Mouse (Mus musculus) left cerebral cortex, adult 8-10 months (tissue): ENCODE results near the gene Cplx2. TPM values are rescaled to one million over a fixed set of nuclear protein-coding genes. Genes with fewer than 3 reads are reported as not detected.

ENCODE experiments used
- DNase-seq, 2 experiments: peaks; one replicate each; pipeline ENCODE4 v3.0.0; 2022; ENCODE audit warnings: low spot score in 2 of 2
- total RNA-seq, 4 experiments: library from RNA; stranded (reverse); gene quantifications; 2 replicates each; pipeline ENCODE4 v1.2.4; 2022

The Cplx2 gene
- total RNA-seq, 4 experiments from 2014 or later: 781 to 858 (median 827) TPM

DNA sequence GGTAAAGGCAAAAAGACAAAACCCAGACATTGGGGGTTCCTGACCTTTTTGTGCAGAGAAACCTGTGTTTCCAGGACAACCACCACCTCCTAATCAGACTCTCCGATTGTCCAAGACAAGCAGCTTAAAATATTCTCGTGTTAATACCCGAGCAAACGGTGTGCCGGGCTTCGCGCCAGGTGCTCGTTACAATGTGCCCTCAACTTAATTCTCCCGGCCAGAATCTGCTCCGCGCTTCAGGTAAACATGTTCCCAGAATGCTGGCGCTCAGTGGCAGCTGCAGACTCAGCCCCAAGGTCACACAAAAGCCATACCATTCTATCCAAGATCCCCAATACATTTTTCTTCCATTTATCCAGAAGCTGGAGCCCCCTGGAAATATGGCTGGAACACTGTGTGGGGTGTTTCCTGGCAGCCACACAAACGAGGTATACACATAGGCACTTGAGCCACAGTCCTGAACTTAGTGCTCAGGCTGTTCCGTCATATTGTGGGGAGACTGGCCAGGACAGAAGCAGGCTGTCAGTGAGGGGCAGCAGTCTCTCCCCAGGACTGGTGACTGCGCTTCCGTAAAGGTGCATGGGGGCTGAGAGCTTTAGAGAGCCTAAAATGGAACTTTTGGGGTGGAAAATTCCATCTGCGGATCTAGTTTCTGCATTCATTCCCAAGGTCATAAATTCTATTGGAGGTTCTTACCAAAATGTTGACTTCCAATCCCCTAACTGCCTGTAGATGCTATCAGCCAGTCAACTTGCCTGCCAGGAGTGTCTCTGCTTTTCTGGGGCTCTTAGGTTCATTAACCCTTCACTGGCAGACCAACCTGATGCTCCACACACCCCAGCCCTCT lies 32.3 kb downstream of the Cplx2 start:
- no peak for DNase-seq

DNA sequence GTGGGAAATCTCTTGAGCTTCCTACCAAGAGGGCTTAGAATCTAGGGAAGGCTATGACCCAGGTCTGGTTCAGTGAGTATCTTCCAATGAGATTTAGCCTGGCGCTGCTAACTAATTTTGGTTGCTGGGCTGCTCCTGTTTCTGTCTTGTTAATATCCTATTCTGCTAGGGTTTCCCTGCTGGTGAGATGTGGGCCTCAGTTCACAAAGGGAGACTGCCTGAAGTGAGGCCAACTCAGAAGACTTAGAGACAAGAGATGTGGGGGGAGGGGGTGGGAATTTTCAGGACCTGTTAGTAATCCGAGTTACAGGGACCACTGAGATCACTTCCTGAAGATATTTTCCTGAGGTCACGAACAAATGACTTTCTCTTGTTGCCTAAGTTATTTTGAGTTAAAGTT lies 33.1 kb downstream of the Cplx2 start:
- DNase-seq: no peak

- no peak for DNase-seq
Measured at GRCm38 (mm10) chr13:54405805-54406204, 34.7 kb downstream of the Cplx2 start.

DNA sequence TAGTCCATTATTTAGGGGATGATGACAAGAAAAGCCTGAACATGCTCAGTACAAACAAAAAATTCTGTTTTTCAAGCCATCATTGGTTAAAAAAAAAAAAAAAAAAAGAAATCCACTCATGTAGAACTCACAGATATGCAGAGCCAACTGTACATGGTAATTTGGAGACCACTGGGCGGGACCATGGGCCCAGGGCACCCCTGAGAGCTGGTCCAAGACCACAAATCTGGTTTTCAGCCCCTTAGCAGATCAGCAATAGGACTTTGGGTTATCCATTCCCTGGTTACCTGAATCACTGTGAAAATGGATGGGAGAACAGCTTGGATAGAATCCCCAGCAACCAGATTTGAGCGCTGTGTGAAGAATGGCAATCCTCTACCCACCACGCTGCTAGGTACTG lies 40.5 kb downstream of the Cplx2 start:
- DNase-seq: no peak

DNA sequence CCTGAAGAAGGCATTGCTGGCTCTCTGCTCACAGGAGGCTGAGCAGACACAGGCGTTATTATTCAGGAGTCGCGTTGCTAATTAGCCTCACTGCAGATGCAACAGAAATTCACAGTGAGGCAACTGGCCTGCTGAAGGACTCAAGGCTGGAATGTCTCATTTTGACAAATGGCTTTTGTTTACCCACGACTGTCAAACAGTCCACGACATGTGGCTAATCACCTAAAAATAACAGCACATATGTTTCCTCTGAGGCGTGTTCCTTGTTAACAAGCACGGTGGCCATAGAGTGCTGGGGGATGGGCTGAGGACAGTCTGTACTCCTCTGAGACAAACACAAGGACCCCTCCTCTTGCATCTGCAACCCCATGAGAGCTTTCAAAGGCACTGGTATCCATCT lies 41.1 kb downstream of the Cplx2 start:
- DNase-seq: no peak

DNA sequence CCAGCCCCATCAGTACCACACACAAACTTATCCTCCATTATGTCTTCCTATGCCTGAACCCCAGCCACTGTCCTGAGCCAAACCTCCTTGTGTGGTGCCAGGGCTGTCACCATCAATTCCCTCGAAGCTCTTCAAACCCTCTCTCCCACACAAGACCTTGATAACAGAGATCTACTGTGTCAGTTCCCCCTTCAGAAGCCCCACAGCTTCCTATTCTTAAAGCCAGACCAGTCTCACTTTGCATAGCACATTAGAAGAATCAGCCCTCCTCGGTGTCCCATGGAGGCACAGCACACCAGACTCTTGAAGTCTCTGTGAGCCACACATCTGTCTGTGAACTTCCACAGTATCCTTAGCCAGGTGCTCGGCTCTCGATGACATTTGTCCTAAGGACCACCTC lies 41.6 kb downstream of the Cplx2 start:
- DNase-seq: no peak

DNA sequence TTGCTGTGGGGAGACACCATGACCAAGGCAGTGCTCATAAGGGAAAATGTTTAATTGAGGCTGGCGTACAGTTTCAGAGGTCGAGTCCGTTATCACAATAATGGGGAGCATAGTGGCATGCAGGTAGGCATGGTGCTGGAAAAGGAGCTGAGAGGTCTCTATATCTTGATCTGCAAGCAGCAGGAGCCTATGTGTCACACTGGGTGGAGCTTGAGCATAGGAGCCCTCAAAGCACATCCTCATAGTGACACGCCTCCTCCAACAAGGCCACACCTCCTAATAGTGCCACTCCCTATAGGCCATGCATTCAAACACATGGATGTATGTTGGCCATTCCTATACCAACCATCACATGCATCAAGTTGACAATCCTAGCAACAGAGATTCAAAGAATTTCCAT lies 43.9 kb downstream of the Cplx2 start:
- no peak for DNase-seq

DNA sequence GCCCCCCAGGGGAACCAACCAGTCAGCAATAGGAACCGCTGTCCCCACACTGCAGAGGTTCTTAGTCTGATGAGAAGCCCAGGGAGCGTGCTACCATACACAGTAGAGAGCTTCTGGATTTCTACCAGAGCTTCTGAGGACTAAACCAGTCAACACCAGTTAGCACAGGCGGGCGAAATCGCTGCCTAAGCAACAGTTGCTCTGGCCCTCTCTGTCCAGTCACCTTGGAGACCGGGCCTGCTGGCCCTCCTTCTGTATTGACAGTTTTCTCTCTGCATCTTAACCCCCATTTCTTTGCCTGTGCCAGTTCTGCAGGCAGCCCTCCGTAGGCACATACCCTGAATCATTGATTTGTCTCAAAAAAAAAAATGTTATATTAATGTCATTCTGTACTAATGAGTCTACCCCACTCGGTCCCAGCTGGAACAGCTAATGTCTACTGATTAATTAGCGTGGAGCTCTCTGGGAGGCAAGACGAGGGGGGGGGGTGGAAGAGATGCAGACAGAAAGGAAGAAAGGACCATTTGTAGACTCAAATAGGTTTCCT lies 47.7 kb downstream of the Cplx2 start:
- DNase-seq: no peak

DNA sequence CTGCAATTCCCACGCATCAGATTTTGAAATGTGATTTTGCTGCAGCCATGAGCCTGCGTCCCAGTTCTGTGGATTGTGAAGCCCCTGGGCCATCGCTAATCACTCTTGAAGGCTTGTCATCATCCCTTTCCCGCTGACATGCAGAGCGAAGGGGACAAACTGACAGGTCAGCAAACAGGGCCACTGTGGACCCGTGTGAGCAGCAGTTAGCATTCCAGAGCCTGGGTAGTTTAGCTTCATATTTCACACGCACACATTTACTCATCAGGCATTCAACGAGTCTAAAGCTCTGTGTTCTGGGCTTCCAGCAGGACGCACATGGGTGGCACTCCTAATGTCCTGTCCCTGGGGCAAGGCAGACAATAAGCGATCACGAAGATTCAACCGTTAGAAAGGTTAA lies 49.1 kb downstream of the Cplx2 start:
- no peak for DNase-seq

- DNase-seq: no peak
Measured at GRCm38 (mm10) chr13:54425269-54425668, 54.1 kb downstream of the Cplx2 start.

DNA sequence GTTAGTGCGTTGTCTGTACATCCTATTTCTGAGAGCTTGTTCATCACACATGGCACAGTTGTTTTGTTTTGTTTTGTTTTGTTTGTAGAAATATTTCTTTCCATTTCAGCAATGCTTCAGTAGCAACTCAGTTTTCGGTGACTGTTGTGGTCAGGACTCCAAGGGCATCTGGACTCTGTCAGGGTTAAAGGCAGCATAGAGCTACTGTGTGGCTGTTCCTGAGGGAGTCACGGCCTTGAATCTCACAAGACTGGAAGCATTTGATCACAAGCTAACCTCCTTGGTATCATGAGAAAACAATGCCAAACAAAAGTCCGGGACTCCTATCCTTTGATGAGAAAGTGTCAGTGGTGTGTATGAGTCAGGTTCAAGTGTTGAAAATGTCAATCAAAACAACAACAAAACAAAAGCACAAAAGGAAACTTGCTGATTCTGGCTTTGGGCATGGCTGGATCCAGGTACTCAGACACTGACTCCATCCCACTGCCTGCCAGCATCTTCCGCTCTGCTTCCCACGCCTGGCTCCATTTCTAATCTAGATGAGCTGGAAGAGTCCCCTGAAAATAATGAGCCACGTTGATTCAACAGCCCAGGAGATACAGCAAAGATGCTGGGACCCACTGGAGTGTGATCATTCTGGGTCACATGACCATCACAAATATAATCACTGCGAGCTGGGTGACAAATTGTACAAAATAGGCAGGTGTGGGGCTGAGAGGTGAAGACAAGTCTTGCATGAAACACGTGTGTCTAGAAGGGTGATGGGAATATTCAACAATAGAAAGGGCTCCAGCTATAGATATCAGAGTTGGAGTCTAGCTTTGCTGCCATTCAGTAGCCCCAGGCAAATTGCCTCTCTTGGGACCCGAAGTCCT lies 55.9 kb downstream of the Cplx2 start:
- DNase-seq: no peak

DNA sequence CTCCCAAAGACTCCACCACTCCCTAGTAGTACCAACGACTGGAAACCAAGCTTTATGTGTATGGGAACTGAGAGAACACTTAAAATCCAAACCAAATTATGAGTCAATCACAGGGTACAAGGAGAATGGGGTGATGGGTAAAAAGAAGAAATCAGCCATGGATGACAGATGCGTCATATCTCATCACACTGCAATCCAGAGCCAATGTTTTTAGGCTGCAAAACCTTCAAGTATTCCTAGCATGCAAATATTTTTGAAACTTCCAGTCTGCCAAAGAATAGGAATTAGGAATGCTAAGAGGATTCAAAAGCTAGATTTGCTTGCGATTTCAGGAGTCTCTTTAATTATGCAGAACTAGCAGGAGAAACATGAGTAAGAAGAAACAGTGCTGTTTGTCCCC lies 57.6 kb downstream of the Cplx2 start:
- no peak for DNase-seq

DNA sequence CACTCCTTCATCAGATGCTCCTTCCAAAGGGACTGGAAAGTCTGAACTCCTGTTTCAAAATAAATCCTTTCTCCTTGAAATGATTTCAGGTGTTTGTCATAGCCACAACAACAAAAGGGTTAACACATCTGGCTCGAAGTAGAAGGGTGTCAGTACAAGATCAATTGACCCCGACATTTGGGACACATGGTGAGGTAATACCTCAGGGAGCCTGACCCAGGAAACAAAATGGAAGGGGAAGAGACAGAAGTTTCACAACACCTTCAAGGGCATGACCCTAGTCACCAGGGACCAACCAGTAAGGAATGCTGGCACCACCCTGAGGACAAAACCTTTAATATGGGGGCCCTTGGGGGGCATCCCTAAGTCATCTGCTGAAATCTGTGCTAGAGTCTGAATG lies 58.9 kb downstream of the Cplx2 start:
- no peak for DNase-seq

DNA sequence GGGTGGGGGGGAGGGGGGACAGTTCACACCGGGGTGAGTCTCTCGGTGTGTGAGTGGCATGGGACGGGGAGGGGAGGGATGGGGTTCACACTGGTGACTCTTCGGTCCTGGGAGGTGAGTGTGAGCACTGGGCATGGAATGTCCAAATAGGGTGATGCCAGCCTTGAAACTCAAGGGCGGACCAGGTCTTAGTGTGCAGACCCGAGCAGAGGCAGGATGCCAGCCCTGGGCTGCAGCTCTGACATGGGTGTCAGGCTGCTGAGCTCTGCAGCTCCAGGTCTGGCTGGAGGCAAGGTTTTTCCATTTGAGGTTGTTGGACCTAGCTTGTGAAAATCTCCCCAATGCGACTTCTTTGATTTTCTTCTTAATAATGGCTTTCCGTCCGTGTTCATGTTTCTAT lies 60.0 kb downstream of the Cplx2 start:
- DNase-seq: no peak

Other genes starting within 250 kb of the Cplx2 start
- 10 to 100 TPM; 11.3 to 14.7 (median 12.2) TPM for gene Hrh2, start 179.2 kb upstream of the Cplx2 start, total RNA-seq
- gene Thoc3, start 97.5 kb downstream of the Cplx2 start, total RNA-seq: 10 to 100 TPM; 31.2 to 37.2 (median 35.5) TPM
- gene Simc1, start 132.4 kb downstream of the Cplx2 start, total RNA-seq: 10 to 100 TPM; 15.2 to 17.8 (median 17.1) TPM
- gene 4833439L19Rik, start 194.1 kb downstream of the Cplx2 start, total RNA-seq: 100 to 1,000 TPM; 122 to 141 (median 126) TPM
- 10 to 100 TPM; 21.7 to 37.2 (median 27.8) TPM for gene Arl10, start 203.7 kb downstream of the Cplx2 start, total RNA-seq
- gene Nop16, start 218.7 kb downstream of the Cplx2 start, total RNA-seq: 10 to 100 TPM; 17.2 to 23.0 (median 20.3) TPM
- 100 to 1,000 TPM; 134 to 142 (median 140) TPM for gene Higd2a, start 218.9 kb downstream of the Cplx2 start, total RNA-seq
- gene Cltb, start 240.0 kb downstream of the Cplx2 start, total RNA-seq: 100 to 1,000 TPM; 271 to 315 (median 292) TPM